Mouse (Mus musculus): ENCODE results near the gene Gnb4.

GRCm38 (mm10) chr3:32611606-32612170 lies 4.7 kb downstream of the Gnb4 start:
- TF ChIP-seq POLR2A (IDR thresholded peaks at IDR 0.05; ENCODE audit: low read depth, low read length) (no peak), CTCF (IDR thresholded peaks at IDR 0.05; ENCODE audit: borderline replicate concordance, insufficient read depth, low read length) (no peak)

Measured in embryonic fibroblast, embryonic 13.5 days (primary cell).